Mouse (Mus musculus): ENCODE measurements around the gene Vgll1. TPM values are rescaled to one million over a fixed set of nuclear protein-coding genes. Genes with fewer than 3 reads are reported as not detected.

The Vgll1 gene
- not detected for total RNA-seq (2021)

GRCm38 (mm10) chrX:57087806-57088205 is at the start of gene Vgll1:
TSS of gene Vgll1 (plus strand) at chrX:57088106.
- no peak for DNase-seq (ENCODE audit: low spot score in 2 of 2)
- intact Hi-C loops (cut with DNase I) = no loop called here

GRCm38 (mm10) chrX:57042774-57043173 is 45.1 kb upstream of the Vgll1 start, which contains the start of gene Brs3:
TSS of gene Brs3 (plus strand) at chrX:57043074.
- intact Hi-C loops (cut with DNase I) = no loop called here
- DNase-seq (ENCODE audit: low spot score in 2 of 2) = no peak

GRCm38 (mm10) chrX:57043869-57044268 is 44.0 kb upstream of the Vgll1 start:
- DNase-seq (ENCODE audit: low spot score in 2 of 2) = no peak
- intact Hi-C loops (cut with DNase I) = no loop called here

GRCm38 (mm10) chrX:57052848-57053173 is 35.1 kb upstream of the Vgll1 start:
- intact Hi-C loops (cut with DNase I) = loop anchor here (10.0 kb wide), 2 partner anchors 332 to 438 kb away; no protein-coding TSS in a partner anchor
- DNase-seq (ENCODE audit: low spot score in 2 of 2) = no peak

GRCm38 (mm10) chrX:57053174-57053992 is 34.5 kb upstream of the Vgll1 start, which contains the start of gene Htatsf1:
TSS of gene Htatsf1 (plus strand) at chrX:57053583.
- DNase-seq (ENCODE audit: low spot score in 2 of 2) = peak; percentile 72 to 85
- intact Hi-C loops (cut with DNase I) = loop anchor here (10.0 kb wide), 2 partner anchors 331 to 439 kb away; no protein-coding TSS in a partner anchor

GRCm38 (mm10) chrX:57053993-57054385 is 33.9 kb upstream of the Vgll1 start:
- no peak for DNase-seq (ENCODE audit: low spot score in 2 of 2)
- intact Hi-C loops (cut with DNase I) = loop anchor here (10.0 kb wide), 2 partner anchors 331 to 439 kb away; no protein-coding TSS in a partner anchor

GRCm38 (mm10) chrX:57081496-57081895 is 6.4 kb upstream of the Vgll1 start:
- intact Hi-C loops (cut with DNase I) = no loop called here
- no peak for DNase-seq (ENCODE audit: low spot score in 2 of 2)

GRCm38 (mm10) chrX:57103415-57103814 is 15.5 kb downstream of the Vgll1 start:
- DNase-seq (ENCODE audit: low spot score in 2 of 2) = no peak
- intact Hi-C loops (cut with DNase I) = no loop called here

GRCm38 (mm10) chrX:57106956-57107355 is 19.1 kb downstream of the Vgll1 start:
- peak in 1 of 2 experiments; percentile 26 for DNase-seq (ENCODE audit: low spot score in 2 of 2)
- intact Hi-C loops (cut with DNase I) = no loop called here

GRCm38 (mm10) chrX:57118143-57118542 is 30.2 kb downstream of the Vgll1 start:
- intact Hi-C loops (cut with DNase I) = no loop called here
- no peak for DNase-seq (ENCODE audit: low spot score in 2 of 2)

GRCm38 (mm10) chrX:57120768-57121167 is 32.9 kb downstream of the Vgll1 start:
- intact Hi-C loops (cut with DNase I) = loop anchor here (10.0 kb wide), 1 partner anchor 56 kb away; no protein-coding TSS in a partner anchor
- DNase-seq (ENCODE audit: low spot score in 2 of 2) = peak in 1 of 2 experiments; percentile 4

- no peak for DNase-seq (ENCODE audit: low spot score in 2 of 2)
- intact Hi-C loops (cut with DNase I) = no loop called here
These were observed 42.7 kb downstream of the Vgll1 start for GRCm38 (mm10) chrX:57130633-57131032.

GRCm38 (mm10) chrX:57137627-57138026 is 49.7 kb downstream of the Vgll1 start:
- no peak for DNase-seq (ENCODE audit: low spot score in 2 of 2)
- intact Hi-C loops (cut with DNase I) = no loop called here

- no peak for DNase-seq (ENCODE audit: low spot score in 2 of 2)
- intact Hi-C loops (cut with DNase I) = no loop called here
These were observed 65.6 kb downstream of the Vgll1 start for GRCm38 (mm10) chrX:57153520-57153919.

Other genes starting within 250 kb of the Vgll1 start
- under 1 TPM in 1 of 2 experiments, not detected in 1; 0.02 TPM for gene Adgrg4, start 217.9 kb upstream of the Vgll1 start, total RNA-seq (2021)
- under 1 TPM; 0.11 to 0.30 TPM for gene Brs3, start 45.0 kb upstream of the Vgll1 start, total RNA-seq (2021)
- gene Htatsf1, start 34.5 kb upstream of the Vgll1 start, total RNA-seq (2021) = 10 to 100 TPM; 53.9 to 55.0 TPM
- not detected for gene Cd40lg, start 124.0 kb downstream of the Vgll1 start, total RNA-seq (2021)